Mouse (Mus musculus) lung, postnatal 14 days (tissue): ENCODE measurements at regions not wholly inside any gene's neighbourhood (a gene's known extent, or its start where the extent isn't known, plus 50 kb on each side); places are given as distances from the start of the nearest gene placed in this dataset.

ENCODE experiments used
- DNase-seq: peaks from one replicate; pipeline ENCODE4 v3.0.0; 2021

- no peak for DNase-seq
Observed at GRCm38 (mm10) chr17:65193341-65193740, 347.2 kb downstream of the Tmem232 start.

GRCm38 (mm10) chr17:65192432-65193059 is 348.0 kb downstream of the Tmem232 start:
- DNase-seq = no peak

- no peak for DNase-seq
Observed at GRCm38 (mm10) chr17:65190839-65191591, 349.6 kb downstream of the Tmem232 start.

GRCm38 (mm10) chr17:65181164-65181563 is 345.3 kb upstream of the 4930583I09Rik start:
- DNase-seq = no peak

GRCm38 (mm10) chr17:65175770-65176169 is 339.9 kb upstream of the 4930583I09Rik start:
- DNase-seq = no peak

- DNase-seq = no peak
Observed at GRCm38 (mm10) chr17:65174114-65174513, 338.2 kb upstream of the 4930583I09Rik start.

GRCm38 (mm10) chr17:65173236-65173635 is 337.4 kb upstream of the 4930583I09Rik start:
- DNase-seq = no peak

- no peak for DNase-seq
Observed at GRCm38 (mm10) chr17:65170691-65171090, 334.8 kb upstream of the 4930583I09Rik start.

GRCm38 (mm10) chr17:65169981-65170617 is 334.2 kb upstream of the 4930583I09Rik start:
- no peak for DNase-seq

- peak; percentile 3 for DNase-seq
Observed at GRCm38 (mm10) chr17:65146376-65146775, 310.5 kb upstream of the 4930583I09Rik start.

- no peak for DNase-seq
Observed at GRCm38 (mm10) chr17:65114651-65115050, 278.8 kb upstream of the 4930583I09Rik start.

- DNase-seq = no peak
Observed at GRCm38 (mm10) chr17:65113121-65113520, 277.2 kb upstream of the 4930583I09Rik start.

- DNase-seq = no peak
Observed at GRCm38 (mm10) chr17:65105622-65106021, 269.8 kb upstream of the 4930583I09Rik start.

- no peak for DNase-seq
Observed at GRCm38 (mm10) chr17:65101157-65101556, 265.3 kb upstream of the 4930583I09Rik start.

GRCm38 (mm10) chr17:65082249-65082648 is 246.4 kb upstream of the 4930583I09Rik start:
- no peak for DNase-seq

- no peak for DNase-seq
Observed at GRCm38 (mm10) chr17:65081779-65082086, 245.9 kb upstream of the 4930583I09Rik start.

GRCm38 (mm10) chr17:65081072-65081778 is 245.4 kb upstream of the 4930583I09Rik start:
- no peak for DNase-seq

GRCm38 (mm10) chr17:65074878-65075277 is 239.0 kb upstream of the 4930583I09Rik start:
- DNase-seq = no peak

GRCm38 (mm10) chr17:65071114-65071513 is 235.2 kb upstream of the 4930583I09Rik start:
- peak; percentile 6 for DNase-seq

GRCm38 (mm10) chr17:65066135-65066534 is 230.3 kb upstream of the 4930583I09Rik start:
- DNase-seq = no peak

- no peak for DNase-seq
Observed at GRCm38 (mm10) chr17:65056059-65056458, 220.2 kb upstream of the 4930583I09Rik start.

- no peak for DNase-seq
Observed at GRCm38 (mm10) chr17:65049860-65050482, 214.1 kb upstream of the 4930583I09Rik start.

GRCm38 (mm10) chr17:65015731-65016130 is 179.9 kb upstream of the 4930583I09Rik start:
- DNase-seq = no peak
